Mouse (Mus musculus): ENCODE data around the gene Mettl24.

Mettl24 gene

DNA sequence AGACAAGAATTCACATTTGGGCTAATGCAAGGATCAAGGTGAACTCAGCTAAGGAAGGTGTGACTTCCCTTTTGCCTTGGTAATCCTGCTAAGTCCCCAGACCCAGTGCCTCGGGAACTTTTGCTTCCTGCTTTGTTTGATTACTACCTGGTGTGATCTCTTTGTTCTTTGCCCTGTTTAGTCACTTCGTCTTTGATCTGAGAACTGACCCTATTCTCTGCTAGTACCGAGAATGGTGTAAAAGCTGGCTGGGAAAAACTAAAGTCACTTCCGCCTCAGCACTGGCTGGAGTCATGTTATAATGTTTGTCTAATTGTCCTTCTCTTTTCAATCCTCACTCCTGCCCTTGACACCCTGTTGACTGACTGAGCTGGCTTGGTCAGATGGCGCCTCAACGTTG is 133.4 kb downstream of the Mettl24 start:
- no peak for DNase-seq

DNA sequence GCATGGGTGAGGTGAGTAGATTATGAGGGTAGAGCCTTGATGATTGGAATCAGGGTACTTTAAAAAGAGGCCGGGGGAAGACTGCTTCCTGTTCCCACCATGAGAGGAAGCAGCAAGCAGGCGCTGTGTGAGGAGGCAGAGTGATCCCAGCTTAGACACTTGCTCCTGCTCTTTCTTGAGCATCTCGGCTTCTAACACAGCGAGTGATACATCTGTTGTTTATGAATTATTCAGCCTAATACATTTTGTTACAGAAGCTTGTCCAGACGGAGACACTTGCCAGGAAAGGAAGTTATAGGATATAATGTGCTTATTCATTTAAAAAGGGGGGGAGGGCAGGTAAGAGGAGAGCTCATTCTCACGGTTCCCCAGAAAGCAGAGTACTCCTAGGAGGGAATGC is 142.9 kb downstream of the Mettl24 start:
- peak; percentile 63 for DNase-seq

DNA sequence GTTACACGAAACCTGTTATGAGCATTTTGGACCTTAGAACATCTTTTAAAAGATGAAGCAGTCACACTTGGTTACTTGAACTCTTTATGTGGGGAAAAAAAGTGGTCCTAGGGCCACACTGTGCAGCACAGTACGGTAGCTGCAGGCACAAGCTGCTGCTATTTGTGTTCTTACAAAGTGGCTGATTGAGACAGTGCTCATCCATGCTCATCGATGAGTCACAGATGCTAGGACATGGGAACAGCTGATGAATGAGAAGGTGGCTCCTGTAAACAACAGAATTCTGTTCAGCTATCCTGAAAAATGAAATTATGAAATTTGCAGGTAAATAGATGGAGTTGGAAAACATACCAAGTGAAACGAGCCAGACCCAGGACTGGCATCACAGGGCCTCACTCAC is 144.6 kb downstream of the Mettl24 start:
- DNase-seq = peak; percentile 63

DNA sequence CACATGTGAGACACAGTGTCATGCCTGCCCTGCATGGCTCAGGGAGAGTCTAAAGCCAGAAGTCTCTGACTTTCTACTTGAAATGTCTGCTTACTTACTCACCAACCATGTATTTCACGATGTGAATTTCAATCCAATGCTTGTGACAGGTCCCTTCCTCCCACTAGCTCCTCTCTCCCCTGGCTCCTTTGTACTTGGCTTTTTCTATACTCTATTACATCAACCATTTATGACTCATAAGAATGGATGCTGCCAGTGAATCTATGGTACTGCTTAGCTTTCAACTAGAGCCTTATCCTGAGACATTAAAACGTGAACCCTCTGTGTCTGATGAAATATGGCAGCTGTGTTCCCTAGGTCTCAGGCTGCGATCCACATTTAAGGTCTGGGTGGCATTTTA is 147.2 kb downstream of the Mettl24 start:
- no peak for DNase-seq

DNA sequence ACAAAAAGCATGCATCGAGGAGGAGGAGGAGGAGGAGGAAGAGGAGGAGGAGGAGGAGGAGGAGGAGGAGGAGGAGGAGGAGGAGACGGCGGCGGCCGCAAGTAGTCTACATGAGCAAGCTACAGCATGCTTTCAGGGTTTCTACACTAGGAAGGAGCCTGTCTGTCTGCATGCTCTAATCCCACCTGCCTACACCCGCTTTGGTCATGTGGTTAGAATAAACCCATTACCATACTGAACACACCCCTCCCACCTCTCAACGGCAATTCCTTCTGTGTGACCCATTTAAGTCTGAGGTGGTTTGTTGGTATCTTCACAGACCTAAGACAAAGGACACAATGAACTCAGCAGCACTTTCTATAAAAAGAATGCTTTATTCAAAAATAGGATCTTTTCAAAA is 148.2 kb downstream of the Mettl24 start:
- DNase-seq = no peak

DNA sequence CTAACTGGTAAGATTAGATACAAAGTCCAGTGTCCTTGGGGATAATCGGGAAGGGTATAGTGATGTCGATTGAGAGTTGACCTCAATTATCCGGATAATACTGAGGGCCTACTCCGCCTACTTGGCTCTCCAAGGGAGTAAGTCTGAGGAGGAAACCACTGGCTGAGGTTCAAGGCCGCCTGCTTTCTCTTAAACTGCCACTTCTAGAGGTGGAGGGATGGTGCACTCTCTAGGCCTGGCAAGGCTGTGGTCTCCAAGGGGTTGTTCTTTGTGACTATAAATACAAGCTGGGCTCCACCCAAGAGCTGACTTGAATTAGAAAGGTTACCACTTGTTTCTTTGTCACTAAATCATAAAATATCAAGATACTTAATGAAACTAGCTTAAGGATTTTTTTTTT is 157.0 kb downstream of the Mettl24 start:
- DNase-seq = no peak

DNA sequence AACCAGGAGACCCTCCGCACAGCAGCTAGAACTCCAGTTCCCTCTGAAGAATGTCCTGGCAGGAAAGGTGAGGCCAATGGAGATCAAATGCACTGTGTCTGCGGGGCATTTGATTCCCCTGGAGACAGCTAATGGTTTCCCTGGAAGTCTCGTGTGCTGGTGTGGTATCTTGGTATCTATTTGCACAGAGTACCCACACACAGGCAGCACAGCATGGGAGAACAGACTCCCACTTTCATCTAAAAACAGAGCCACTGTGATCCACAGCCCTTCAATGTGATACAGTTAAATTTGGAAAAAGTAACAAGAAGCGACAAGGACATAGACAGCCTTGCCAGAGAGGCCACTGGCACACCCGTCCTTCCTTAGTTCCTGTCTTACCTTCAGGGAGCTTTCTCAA is 160.8 kb downstream of the Mettl24 start:
- DNase-seq = peak; percentile 51

DNA sequence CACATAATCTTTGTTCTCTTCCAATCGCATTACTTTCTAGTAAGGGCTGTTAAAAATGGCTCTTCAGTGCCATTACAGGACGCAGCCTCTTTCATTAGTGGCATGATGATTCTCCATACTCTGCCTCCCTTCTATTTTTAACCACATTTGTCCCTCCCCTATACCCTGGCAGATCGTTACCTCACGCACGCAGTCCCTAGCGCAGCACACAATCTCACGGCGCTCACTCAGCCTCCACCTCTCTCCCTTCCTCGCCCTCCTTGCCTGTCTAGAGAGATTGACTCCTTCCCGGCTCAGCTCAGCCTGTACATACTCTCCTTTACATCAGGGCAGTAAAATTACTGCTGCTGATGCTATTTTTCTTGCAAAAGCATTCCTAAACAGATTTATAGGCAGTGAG is 161.5 kb downstream of the Mettl24 start:
- no peak for DNase-seq

DNA sequence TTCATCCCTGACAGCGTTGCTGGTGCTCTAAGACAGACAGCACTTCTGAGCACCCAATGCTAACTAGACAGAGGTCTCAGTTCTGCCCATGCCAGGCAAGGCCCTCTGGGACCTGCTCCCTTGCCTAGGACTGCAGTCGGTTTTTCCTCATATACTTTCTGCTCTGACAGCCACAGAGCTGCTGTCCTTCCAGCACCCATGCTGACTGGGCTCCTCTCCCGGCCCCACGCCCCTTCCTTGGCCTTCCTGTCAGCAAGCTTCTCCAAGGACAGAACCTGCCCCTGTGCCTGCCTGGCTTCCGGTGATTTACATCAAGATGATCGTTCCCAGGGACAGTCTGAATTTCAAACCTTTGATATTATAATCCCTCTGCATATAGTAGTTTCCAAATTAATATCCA is 162.5 kb downstream of the Mettl24 start:
- no peak for DNase-seq

DNA sequence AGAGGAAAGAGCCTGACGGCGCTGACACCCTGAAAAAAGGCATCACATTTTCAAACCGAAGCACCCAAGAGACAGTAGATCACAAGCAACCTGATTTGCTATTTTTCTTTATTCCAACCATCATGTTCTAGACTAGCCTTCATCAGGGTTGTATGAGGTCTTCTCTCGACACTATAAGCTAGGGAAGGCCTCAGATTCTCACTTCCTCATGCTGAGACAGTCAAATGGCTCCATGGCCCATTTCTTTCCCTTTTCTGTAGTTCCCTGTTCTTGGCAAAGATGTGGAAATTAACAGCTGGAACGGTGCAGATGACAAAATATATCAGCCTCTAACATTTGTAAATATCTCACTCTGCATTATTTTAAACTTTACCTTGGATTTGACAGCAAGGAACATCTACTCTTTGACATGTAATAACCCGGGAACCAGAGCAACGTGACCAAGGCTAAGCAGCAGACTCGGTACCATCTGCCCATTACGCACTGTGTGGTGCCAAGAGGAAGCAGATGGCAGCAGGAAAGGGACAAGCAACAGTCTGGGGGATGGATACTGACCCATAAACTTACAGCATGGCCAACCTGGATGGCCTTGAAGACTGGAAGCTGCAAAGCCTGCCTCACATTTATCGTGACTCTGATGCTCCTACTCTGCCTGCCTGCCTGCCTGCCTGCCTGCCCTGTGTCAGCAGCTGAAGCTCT is 164.2 kb downstream of the Mettl24 start:
- no peak for DNase-seq

DNA sequence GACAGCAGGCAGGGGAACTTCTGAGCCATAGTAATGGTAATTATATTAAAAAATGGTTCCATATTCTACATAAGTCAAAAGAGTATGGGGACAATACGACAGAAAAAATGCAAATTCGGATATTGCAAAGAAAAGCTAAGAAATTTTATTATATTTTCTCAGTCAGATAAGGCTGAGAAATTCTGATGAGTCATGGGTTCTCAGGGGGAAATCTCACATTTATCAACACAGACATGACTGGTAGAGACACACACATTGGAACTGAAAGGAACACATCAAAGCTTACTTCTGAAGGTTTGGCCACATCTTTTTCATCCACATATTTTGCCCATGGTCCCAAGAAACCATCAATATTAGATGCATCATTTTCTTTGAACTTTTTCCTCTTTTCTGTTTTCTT is 167.6 kb downstream of the Mettl24 start:
- DNase-seq = no peak

DNA sequence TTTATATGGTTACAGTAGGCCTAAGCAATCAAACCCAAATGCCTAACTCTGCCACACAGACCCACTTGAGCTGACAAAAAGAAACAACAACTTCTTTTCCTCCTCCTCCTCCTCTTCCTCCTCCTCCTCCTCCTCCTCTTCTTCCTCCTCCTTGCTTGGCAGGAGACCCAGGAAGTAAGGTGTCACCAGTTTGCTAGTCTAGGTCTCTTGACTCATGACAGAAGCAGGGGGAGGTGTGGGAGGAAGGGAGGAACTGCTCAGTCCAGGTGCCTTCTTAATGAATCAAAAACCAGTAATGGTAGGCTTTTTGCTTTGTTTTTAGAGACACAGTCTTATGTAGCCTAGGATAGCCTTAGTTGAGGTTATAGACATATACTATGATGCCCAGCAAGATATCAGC is 168.1 kb downstream of the Mettl24 start:
- no peak for DNase-seq

DNA sequence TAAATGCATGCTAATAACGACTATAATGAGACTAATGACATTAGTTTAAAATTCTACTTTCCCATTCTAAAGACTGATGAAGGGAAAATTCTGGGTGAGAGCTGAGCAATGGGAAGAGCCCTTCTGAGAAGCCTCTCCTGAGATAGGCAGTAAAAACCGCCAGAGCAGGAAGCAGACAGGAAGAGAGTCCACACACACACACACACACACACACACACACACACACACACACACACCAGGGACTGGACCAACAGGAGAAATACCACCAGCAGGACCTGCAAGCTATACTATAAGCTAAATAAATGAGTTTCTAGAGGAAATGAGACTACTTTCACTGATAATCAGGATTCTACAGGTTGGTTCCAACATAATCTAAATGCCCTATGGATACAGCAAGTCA is 172.5 kb downstream of the Mettl24 start:
- no peak for DNase-seq

DNA sequence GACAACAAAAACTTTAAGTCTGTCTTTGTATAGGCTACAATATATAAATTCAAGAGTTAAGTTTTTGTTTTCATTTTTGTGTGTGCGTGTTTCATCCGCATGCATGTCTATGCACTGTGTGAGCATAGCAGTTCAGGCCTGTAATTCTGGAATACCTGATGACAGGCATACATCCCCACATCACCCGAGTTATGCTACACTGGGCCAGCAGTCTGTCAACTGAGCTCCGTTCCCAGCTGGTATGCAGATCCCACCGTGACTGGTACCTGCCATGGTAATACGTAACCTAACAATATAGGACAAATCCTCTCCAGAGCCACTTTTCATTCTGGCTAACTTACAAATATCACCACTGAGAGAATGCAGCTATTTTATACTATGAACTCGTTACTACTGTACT is 173.6 kb downstream of the Mettl24 start:
- DNase-seq = no peak

DNA sequence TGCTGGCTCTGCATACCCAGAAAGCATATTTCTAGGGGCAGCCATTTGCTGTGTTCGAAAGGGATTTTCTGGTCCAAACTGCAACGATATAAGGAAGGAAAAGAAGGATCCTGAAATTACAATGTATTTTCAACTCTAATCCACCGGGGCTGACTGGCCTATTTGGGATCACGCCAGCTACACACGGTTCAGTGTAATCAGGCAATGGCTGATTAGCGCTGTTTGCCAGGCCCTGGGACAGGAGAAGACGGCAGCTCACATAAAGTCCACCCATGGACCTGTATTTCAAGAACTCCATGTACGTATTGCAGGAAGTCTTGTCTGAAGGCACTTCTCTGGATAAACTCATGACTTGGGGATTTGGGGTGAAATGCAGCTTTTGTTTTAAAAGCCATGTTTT is 174.5 kb downstream of the Mettl24 start:
- DNase-seq = no peak

Measured in layer of hippocampus, adult 9-11 months (tissue).